Mouse (Mus musculus) cerebellum, adult 18-20 months (tissue): ENCODE measurements around the gene Dnajc13.

Experiments
- DNase-seq, 2 experiments: peaks; one replicate each; pipeline ENCODE4 v3.0.0; 2021

The Dnajc13 gene

GRCm38 (mm10) chr9:104182328-104182727 is 80.4 kb downstream of the Dnajc13 start:
- DNase-seq: peak; percentile 21 to 29

DNA sequence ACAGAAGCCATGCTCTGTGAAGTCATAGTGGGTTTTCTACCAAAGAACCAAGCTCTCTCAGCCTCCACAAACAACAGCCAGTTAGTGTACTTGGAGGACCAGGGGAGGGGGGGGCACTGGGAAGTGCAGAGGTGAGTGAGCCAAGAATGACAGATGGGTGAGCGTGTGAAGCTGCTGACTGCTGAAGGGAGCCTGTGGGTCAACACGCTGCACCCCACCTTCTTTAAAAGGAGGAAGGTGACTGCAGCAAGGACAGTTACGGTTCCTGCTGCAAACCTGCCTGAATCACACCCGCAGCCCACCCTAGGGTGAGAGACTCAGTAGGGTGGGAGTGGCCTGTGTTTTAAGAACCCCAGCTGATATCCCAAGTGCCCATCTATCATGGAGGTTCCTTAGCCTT is 81.1 kb downstream of the Dnajc13 start:
- DNase-seq: peak; percentile 66 to 80

DNA sequence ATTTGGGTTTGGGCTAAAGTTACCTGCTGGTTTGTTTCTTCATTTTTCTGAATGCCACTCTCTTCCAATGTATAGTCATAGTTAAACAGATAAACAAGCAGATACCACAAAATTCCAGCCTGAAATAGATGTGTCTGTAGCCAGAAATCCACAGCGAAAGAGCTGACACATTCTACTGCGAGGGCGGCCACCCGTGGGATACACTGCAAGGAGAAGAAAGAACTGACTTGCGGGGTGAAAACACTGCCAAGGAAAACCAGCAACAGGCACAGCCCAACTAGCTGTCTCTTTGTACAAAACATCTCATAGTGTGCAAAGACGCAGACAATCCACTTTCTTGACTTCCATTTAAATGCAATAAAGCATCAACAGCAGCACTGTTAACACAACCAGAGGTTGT is 82.7 kb downstream of the Dnajc13 start:
- DNase-seq: no peak

- no peak for DNase-seq
These were observed 90.4 kb downstream of the Dnajc13 start for GRCm38 (mm10) chr9:104172342-104172741.

DNA sequence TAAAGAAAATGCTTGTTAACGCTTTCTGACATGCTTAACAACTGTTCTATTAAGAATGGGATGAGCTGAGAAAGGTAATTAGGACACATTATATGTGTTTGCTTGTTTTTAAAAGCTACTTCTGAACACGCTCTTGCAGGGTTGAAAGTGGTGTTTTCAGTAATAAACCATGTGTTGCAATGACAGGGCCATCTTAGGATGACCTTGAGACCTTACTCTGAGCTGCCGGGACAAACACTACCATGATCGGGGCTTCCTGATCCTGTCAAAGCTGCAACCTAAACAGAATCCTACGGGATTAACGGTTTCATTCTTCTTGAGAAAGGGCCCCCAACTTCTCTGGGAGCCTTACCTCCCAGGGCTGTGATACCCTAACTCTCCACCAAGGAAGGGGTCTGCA is 91.1 kb downstream of the Dnajc13 start:
- DNase-seq: no peak

DNA sequence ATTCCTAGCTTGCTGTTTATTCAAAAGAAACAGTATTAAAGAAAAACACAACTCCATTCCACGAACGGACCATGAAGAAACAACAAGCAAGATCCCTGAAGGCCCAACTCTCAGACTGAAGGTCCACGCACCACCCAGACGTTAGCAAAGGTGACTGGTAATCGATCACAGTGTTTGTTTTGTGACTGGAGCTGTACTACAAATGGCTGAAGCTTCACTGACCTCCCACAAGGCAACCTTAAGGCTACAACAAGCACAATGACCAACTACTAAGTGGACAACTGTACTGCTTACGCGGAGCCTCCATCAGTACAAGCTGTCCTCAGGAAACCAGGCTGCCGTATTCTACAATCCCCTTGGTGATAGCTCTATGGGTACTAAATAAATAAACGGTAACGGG is 92.7 kb downstream of the Dnajc13 start:
- no peak for DNase-seq

GRCm38 (mm10) chr9:104165926-104166325 is 96.8 kb downstream of the Dnajc13 start:
- no peak for DNase-seq

- no peak for DNase-seq
These were observed 98.5 kb downstream of the Dnajc13 start for GRCm38 (mm10) chr9:104164194-104164593.

- no peak for DNase-seq
These were observed 101.6 kb downstream of the Dnajc13 start for GRCm38 (mm10) chr9:104161117-104161516.

DNA sequence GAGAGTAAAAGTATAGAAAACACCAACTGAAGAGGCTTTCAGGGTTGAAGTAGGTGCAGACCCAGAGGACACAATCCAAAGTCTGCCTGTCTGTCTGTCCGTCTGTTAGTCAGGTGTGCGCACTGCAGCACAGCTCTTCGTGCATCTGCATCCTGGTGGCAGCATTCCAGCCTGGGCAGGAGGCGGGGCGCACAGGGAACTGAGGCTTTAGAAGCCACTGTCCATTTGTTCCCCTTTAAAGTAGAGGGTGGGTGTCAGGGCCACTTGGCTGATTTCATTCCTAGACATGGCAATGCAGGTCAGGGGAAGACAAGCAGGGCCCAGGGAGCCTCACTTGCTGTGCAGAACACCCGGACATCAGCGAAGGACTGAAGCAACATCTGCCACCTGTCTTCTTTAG is 105.4 kb downstream of the Dnajc13 start:
- no peak for DNase-seq

DNA sequence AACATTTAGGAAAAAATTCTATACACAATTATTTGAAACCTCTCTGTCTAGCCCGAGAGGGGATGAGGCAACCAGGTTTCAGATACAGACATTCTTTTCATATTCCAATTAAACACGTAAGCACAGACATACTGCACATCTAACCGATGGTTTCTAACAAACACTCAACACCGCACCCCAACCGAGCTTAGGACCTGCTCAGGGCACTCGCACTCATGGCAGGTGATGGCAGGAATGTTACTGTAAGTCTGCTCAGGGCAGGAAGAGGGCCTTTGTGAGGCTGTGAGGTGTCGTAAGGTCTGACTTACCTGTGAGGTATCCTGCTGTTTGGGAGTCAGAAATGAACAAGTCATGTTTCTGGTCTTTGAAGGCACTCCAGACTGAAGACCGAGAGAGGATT is 106.2 kb downstream of the Dnajc13 start:
- no peak for DNase-seq

DNA sequence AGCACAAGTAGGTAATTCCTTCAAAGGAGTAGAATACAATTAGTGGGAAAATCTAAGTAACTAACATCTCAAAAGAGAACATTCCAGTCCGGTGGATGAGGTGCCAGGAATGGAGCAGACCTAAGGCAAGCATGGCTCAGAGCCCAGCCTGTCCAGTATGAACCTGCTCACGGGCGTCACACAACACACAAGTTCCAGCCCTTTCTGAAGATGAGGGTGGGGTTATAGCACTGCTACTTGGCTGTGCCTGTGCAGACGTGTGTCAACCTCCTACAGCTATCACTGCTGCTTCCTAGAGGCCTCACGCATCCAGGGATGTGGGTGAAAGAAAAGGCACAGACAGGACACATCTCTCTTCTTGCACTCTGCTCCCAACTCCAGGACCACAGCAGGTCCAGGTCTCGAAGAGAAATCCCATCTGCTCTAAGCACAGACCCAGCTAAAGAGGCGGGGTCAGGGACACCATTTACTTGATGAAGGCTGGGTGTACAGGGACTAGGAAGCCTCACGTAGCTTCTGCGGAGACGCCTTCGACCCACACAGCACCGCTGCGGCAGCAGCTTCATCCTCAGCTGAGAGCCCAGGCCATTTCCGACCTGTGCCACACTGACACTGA is 107.5 kb downstream of the Dnajc13 start:
- no peak for DNase-seq

DNA sequence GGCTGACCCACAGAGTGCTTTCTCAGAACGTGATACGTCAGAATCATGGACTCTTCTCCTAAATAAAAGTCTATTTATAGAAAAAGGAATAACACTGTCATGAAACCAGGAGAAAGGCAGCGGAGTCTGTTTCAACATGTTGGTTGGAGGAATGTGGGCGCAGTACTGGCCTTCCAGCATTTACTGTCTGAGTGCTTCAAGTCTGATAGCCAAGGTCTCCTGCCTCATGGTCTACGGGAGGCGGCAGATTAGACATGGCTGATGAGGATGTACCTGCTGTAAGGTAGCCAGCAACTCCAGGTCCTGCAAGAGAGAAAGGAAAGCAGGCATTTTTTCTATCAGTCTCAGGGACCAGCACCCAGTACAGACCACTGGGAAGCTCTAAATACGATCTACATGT is 110.6 kb downstream of the Dnajc13 start:
- DNase-seq: no peak

DNA sequence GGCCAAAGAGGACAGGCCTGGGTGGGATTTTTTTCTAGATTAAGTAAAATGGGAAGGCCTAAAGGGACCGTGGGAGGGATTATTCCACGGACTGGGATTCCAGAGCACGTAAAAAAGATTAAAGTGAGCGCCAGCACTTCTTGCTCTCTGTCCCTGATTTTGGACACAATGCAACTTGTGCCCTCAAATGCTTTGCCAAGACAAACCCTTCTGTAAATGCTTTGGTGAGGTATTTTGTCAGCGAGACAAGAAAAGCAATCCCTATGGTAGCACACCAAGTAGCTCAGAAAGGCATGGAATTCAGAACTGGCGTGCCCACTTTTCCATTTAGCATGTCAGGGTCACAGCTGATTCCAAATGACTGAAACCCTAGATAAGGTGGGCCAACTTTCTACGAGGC is 113.8 kb downstream of the Dnajc13 start:
- DNase-seq: no peak

DNA sequence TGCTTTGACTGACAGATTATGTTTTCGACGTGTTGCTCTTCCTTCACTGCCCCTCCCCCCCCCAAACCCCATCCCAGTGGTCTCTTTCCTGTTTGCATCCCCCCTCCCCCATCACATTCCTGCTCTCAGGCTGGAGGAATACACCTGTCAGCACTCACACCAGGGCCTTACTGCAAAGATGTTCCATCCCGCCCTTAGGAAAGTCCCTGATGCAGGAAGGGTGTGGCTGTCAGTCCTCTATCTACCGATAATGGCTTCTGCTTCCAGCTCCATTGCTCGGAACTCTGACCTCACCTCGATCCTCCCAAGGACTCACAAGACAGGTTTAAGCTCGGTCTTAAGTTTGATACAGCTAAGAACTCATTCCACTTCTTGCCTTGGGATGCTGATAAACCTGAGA is 116.0 kb downstream of the Dnajc13 start:
- no peak for DNase-seq

DNA sequence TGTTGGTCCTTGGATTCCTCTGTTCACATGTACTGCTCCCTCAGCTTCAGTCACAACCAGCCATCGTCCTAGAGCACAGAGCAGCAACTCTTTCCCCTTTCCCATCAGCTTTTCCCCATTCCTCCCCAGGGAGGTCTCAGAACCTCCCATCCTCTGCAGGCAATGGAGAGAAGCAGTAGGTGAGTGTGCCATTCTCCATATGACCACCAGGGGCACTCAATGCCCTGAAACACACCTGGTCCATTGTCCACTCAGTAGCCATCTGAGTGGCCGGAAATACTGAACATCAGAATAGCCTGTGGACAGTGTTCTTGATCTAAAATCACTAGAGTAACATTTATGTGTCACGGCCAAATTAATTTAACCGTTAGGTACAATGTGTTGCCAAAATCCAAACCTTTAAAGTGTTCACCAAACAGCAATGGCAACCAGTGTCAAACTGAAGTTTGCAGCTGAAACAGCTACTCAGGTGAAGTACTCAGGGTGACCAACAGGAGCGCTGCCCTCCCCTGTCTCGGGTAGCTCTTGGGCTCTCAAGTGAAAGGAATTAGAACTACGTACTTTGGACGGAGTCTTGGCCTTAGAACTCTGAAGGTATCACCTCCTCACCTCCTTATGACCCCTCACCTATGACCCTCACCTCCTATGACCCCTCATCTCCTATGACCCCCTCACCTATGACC is 118.3 kb downstream of the Dnajc13 start:
- DNase-seq: no peak

- DNase-seq: no peak
These were observed 119.9 kb downstream of the Dnajc13 start for GRCm38 (mm10) chr9:104142805-104143204.

DNA sequence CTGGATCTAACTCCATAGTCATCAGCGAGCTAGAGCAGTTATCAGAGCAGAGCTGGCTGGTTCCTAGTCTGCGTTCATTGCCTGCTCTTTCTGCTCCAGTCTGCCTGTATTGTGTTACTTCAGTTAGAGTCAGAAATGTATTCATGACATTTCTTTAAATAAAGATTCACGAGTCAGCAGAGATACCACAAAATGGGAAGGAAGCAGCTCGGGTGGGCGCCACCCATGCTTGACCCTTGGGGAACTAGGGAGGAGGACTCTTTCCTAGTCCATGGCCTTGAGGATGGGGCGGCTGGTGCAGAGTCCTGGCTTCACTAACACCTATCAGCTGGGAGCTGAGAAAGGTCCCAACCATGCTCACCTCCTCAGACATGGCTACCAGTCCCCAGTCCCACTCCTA is 122.4 kb downstream of the Dnajc13 start:
- no peak for DNase-seq

- no peak for DNase-seq
These were observed 132.5 kb downstream of the Dnajc13 start for GRCm38 (mm10) chr9:104130141-104130755.

DNA sequence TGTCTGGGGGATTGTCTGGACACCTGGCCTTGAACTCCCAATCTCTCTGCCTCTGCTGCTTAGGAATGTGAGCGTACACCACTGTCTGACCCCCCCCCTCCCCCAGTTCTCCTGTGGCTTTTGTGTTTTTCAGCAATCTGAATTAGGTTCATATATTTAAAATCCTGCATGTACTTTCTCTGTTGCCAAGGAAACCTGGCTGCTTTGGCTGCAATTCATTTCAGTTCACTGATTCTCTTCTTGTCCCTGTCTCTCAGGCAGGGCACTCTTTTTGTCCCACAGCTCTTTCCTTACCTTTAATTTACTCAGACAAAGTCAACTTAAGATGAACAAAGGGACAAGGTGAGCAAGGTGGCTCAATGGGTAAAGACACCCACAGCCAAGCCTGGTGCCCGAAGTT is 134.6 kb downstream of the Dnajc13 start:
- DNase-seq: no peak

DNA sequence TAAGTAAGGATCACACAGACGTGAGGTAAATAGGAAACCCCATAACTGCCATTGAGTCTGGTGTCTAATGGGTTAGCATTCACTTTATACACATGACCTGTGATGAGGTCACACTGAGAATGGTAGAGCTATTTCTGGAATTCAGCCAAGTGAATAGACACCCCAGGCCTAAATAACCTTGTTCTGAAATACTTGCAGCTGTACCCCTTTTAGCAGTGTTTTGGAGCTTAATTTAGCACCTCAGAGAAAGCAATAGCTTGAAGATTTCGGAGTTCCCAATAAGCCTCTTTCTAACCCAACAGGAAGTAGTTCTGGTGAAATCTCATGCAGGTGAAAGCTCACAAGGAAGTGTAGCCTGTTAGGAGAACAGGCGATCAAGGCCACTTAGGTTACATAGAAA is 135.9 kb downstream of the Dnajc13 start, which contains the start of gene Ackr4:
Ackr4 (minus strand) TSS at position 101 of the 400 bp plus-strand sequence.
- DNase-seq: no peak

GRCm38 (mm10) chr9:104123622-104124021 is 139.1 kb downstream of the Dnajc13 start:
- DNase-seq: no peak

- no peak for DNase-seq
These were observed 139.6 kb downstream of the Dnajc13 start for GRCm38 (mm10) chr9:104123101-104123500.

DNA sequence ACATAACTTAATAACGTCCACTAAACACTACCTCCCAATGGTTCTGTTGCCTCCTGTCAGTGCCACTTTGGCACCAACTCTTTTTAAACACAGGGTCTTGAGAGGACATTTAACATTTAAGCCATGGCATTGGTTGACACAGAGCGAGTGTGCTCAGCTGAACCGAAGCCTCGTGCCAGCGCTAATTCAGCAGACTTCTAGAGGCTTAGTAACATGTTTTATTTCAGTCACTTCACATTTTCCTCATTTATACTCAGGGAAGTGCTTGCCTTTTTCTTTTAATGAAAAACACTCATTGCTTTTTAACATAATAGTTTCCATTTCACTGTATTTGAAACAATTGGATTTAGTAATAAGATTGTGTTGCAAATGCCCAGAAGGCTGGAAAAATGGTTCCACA is 153.6 kb downstream of the Dnajc13 start:
- DNase-seq: no peak
